Mouse (Mus musculus) embryo, embryonic 9.5 days (tissue): ENCODE measurements at regions not wholly inside any gene's neighbourhood (a gene's known extent, or its start where the extent isn't known, plus 50 kb on each side); places are given as distances from the start of the nearest gene placed in this dataset.
A peak's percentile ranks its signal among the peaks of the same experiment; 100 is the strongest.
"Not testable (repeated sequence)": the region's sequence is repeated elsewhere in the genome, so short reads cannot be mapped to it uniquely, and the experiment has no call there.

Experiments used
- DNase-seq: peaks from one replicate; pipeline ENCODE4 v3.0.0-alpha.2; 2017; ENCODE audit errors: extremely low spot score

GRCm38 (mm10) chr9:12062488-12062887, 1157.9 kb upstream of the Cntn5 start:
- DNase-seq, result no peak

DNA sequence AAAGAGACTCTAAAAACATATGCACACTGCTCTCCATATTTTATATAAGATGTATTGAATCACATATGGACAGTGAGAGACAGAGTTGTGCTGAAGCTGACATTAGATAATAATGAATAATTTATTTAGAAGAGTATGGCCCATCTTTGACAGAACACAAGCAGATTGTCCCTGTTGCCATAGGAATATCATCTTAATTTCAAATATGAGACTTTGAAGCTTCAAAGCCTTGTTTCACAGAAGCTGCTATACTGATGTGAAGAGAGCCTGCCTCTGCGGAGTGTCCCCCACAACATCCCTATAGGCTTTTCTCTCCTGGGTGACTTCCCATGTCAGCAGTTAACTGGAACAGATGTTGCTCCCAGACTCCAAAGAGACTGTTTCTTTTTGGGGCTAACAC, 1147.9 kb upstream of the Cntn5 start:
- no peak for DNase-seq

- no peak for DNase-seq
Observed at GRCm38 (mm10) chr9:12015978-12016377, 1111.4 kb upstream of the Cntn5 start.

DNA sequence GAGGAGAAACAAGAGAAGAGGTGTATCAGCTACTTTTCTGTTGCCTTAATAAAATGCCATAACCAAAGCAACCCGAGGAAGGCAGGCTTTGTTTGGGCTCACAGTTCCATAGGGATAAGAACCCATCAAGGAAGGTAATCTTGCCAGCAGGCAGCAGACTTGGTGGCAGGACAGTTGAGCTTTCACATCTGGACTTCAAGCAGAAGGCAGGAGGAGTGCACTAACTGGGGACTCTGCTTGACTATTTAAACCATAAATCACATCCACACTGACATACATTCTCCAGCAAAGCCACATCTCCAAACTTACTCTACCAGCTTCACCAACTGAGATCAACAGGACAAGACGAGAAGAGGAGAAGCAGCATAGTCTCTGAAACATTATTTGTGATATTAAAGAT, 1094.0 kb upstream of the Cntn5 start:
- no peak for DNase-seq

GRCm38 (mm10) chr9:11982102-11982882, 1077.7 kb upstream of the Cntn5 start:
- DNase-seq, result no peak

GRCm38 (mm10) chr9:11940691-11941480, 1036.3 kb upstream of the Cntn5 start:
- DNase-seq, result not testable (repeated sequence)

DNA sequence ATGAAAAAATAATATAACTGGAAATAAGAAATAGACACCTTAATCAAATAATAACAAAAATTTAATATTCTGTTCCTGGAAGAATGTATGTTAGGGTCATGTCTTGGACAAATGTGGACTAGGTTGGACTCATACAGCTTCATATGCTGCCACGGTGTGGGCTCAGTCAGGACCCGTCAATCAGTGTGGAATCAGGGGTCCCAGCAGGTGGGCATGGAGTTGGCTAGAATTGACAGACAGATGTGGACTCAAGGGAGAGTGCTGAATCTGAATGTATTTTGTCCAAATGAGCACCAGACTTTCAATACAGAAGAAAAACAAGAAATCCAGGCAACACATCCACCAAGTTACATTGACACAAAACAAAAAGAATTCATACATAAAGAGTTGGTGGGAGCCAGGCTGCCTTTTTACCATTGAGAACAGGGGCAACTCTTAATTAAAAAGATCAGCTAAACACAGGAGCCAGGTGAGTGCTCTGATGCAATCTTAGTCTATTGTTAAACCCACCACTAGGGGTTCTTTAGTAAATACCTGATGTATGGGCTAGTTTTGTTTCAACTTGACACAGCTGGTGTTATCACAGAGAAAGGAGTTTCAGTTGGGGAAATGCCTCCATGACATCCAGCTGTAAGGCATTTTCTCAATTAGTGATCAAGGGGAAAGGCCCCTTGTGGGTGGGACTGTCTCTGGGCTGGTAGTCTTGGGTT, 1035.4 kb upstream of the Cntn5 start:
- no peak for DNase-seq

- DNase-seq, result no peak
Observed at GRCm38 (mm10) chr9:11925501-11925900, 1020.9 kb upstream of the Cntn5 start.

DNA sequence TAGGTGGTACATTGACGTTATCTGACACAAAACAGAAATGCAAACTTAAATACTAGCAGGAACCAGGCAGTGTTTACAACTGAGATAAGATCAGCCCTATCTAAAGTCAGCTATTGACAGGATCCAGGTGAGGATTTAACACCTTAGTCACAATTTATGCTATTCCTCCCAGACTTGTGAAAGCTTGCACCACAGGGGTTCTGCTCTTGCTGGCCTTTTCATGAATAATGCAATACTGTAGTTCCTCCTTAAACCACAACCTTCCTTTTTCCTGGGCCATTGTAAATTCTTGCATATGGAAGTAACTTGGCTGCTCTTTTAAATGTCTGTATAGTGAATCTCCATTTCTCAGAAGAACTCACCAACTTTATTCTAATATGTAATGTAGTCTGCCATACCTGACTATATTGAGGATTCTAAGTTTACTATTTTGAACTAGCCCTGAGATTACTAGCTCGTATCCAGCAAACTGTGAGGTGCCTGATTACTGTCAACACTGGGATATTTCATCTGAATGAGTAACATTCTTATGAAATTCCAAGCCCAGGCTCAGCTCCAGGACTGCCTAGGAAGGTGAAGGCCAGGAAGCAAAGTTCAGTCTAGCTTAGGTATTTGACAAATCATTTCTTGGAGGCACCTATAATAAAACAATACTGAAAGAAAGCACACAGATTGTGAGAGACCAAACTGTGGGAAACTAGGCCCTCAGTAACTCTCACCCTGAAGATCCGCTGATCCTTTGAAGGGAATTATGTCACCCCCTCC, 1019.2 kb upstream of the Cntn5 start:
- DNase-seq, result not testable (repeated sequence)

DNA sequence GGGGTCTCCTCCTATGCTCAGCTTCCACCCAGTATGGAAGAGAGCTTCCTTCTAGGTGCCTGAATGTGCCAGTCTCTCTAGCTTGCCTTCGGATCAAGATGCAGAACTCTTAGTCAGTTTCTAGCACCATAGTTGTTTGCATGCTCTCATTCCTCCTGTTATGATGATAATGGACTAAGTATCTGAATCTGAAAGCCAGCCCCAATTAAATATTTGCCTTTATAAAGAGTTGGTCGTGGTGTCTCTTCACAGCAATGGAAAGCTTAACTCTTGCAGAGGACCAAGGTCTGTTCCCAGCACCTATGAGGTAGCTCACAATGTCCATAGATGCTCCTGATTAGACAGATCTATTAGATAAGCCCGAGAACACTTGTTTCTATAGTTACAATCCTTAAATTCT, 1015.7 kb upstream of the Cntn5 start:
- no peak for DNase-seq

DNA sequence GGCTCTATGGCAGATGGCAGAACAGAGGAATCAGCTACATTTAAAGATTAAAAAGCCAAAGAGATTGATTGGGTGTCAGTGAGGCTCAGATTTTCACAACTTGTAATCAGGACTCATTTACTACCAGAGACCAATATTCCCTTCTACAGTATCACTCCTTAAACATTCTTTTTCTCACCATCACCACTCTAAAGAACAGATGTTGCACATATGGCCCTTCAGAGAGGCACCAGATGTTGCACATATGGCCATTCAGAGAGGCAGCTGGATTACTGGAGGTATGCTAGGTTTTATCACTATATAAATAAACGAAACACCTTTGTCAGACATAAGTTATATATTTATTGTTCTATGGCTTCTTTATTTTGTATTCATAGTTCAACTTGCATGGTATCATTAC, 993.7 kb upstream of the Cntn5 start:
- DNase-seq, result peak; percentile 22

- DNase-seq, result no peak
Observed at GRCm38 (mm10) chr9:11885784-11886183, 981.2 kb upstream of the Cntn5 start.

- DNase-seq, result no peak
Observed at GRCm38 (mm10) chr9:11872059-11872458, 967.5 kb upstream of the Cntn5 start.

DNA sequence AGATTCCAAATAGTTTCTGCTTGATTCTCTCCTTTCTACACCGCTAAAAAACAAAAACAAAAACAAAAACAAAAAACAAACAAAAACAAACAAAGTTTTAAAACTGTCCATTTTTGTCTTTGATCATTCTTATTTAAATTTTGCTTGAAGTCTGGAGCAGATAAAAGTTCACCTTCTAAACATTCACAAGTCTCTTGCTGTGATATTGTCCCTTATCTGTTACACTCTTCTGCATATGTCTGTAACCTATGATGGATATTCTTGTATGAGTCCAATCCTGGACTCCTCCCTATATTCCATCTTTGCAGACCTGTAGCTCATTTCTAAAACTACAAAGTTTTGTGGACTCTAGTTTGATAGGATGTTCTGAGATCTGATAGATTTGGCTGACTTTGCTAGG, 966.9 kb upstream of the Cntn5 start:
- DNase-seq, result no peak

DNA sequence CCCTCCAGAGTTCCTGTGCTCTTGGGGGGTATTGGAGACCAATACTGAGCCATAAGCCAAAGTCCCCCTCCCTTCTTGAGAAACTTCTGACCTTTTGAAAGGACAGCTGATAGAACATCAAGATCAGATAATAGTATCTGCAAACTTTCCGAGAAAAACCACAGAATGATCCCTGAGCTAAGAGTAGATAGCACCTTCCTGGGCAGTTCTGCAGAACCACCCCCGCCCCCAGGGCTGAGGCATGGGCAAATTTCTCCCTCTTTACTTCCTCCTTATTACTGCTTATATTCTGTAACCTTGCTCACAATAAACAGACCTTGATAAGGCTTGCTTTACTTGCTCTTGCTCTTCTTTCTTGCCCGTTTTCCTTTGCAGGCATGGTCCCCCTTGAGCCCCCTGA, 944.1 kb upstream of the Cntn5 start:
- DNase-seq, result not testable (repeated sequence)
